Mouse (Mus musculus) CH12.LX (cell line): ENCODE measurements around the gene Mrps15. TPM values are rescaled to one million over a fixed set of nuclear protein-coding genes. Genes with fewer than 3 reads are reported as not detected.

Experiments used
- DNase-seq: peaks from one replicate; pipeline ENCODE4 v3.0.0-alpha.2; 2013; ENCODE audit errors: extremely low read depth
- H3K27ac ChIP-seq: 2 replicates; pipeline ENCODE4 v1.5.1; 2012; ENCODE audit warnings: low read depth, mild to moderate bottlenecking, control low read depth, moderate library complexity; ENCODE audit not compliant: insufficient read depth
- H3K27me3 ChIP-seq: replicated peaks from 2 replicates; pipeline ENCODE3; 2012; ENCODE audit warnings: inconsistent platforms
- H3K36me3 ChIP-seq, 2 experiments: replicated peaks in 1 of 2; 2 replicates each; pipeline versions ENCODE3 to v1.6.1; 2012; ENCODE audit warnings: inconsistent platforms in 1 of 2, low read length in 1 of 2, mild to moderate bottlenecking in 1 of 2, mixed read lengths in 1 of 2, moderate library complexity in 1 of 2; ENCODE audit not compliant: control insufficient read depth in 1 of 2, insufficient read depth in 1 of 2
- H3K4me1 ChIP-seq, 2 experiments: 2 replicates each; pipeline ENCODE4 v1.6.1; 2012; ENCODE audit warnings: inconsistent platforms in 1 of 2, moderate library complexity in 1 of 2; ENCODE audit not compliant: insufficient read depth in 2 of 2, control insufficient read depth in 1 of 2
- H3K4me2 ChIP-seq: 2 replicates; pipeline ENCODE4 v1.6.1; 2012; ENCODE audit warnings: low read depth, mild to moderate bottlenecking, control low read depth; ENCODE audit not compliant: poor library complexity, insufficient read depth, severe bottlenecking
- H3K4me3 ChIP-seq, 3 experiments: fragments of 150-350 bp in 1 of 3; sonication (generic) in 1 of 3; replicated peaks in 1 of 3; 2 replicates each; pipeline versions ENCODE3 to v1.5.1; 2011 to 2012; ENCODE audit warnings: low read depth in 2 of 3, low read length in 2 of 3, mild to moderate bottlenecking in 2 of 3, moderate library complexity in 2 of 3, control low read depth in 1 of 3, improper control_type of control experiment in 1 of 3, inconsistent platforms in 1 of 3, mixed read lengths in 1 of 3; ENCODE audit not compliant: poor library complexity in 1 of 3
- H3K79me2 ChIP-seq: replicated peaks from 2 replicates; pipeline ENCODE4 v1.6.1; 2012; ENCODE audit warnings: mild to moderate bottlenecking, moderate library complexity; ENCODE audit not compliant: control insufficient read depth, poor library complexity, insufficient read depth, severe bottlenecking; ENCODE audit errors: extremely low read depth
- H3K9ac ChIP-seq: 2 replicates; pipeline ENCODE4 v1.6.1; 2012; ENCODE audit warnings: low read depth, mild to moderate bottlenecking, control low read depth, moderate library complexity; ENCODE audit not compliant: insufficient read depth
- H3K9me3 ChIP-seq: replicated peaks from 2 replicates; pipeline ENCODE3; 2012; ENCODE audit warnings: low read length, inconsistent platforms, mixed read lengths
- CHD1 ChIP-seq: IDR thresholded peaks from 2 replicates; pipeline ENCODE4 v1.6.1; 2012; ENCODE audit warnings: low read depth, low read length, improper control_type of control experiment, inconsistent platforms
- CHD2 ChIP-seq: IDR thresholded peaks from 2 replicates; pipeline ENCODE4 v1.6.1; 2011; ENCODE audit warnings: low read length, improper control_type of control experiment
- CTCF ChIP-seq, 2 experiments: IDR thresholded peaks in 1 of 2; conservative IDR thresholded peaks in 1 of 2; 2 replicates each; pipeline ENCODE4 v1.5.1; 2011 to 2012; ENCODE audit warnings: low read depth in 2 of 2, low read length in 2 of 2, improper control_type of control experiment in 1 of 2, inconsistent platforms in 1 of 2, mild to moderate bottlenecking in 1 of 2, moderate library complexity in 1 of 2
- E2F4 ChIP-seq: IDR thresholded peaks from 2 replicates; pipeline ENCODE4 v1.6.1; 2011; ENCODE audit warnings: low read depth, low read length, improper control_type of control experiment; ENCODE audit not compliant: insufficient replicate concordance
- ELF1 ChIP-seq: IDR thresholded peaks from 2 replicates; pipeline ENCODE4 v1.6.1; 2014; ENCODE audit warnings: low read depth, mild to moderate bottlenecking, inconsistent platforms, low read length, improper control_type of control experiment
- GABPA ChIP-seq: IDR thresholded peaks from 2 replicates; pipeline ENCODE4 v1.6.1; 2012; ENCODE audit warnings: low read depth, low read length, improper control_type of control experiment, inconsistent platforms; ENCODE audit not compliant: insufficient replicate concordance
- IRF4 ChIP-seq: IDR thresholded peaks from 2 replicates; pipeline ENCODE4 v1.6.1; 2014; ENCODE audit warnings: low read depth, mild to moderate bottlenecking, inconsistent platforms, low read length, improper control_type of control experiment
- JUN ChIP-seq: IDR thresholded peaks from 2 replicates; pipeline ENCODE4 v1.6.1; 2011; ENCODE audit warnings: low read depth, mild to moderate bottlenecking, low read length, improper control_type of control experiment, moderate library complexity; ENCODE audit not compliant: insufficient read depth
- KAT2A ChIP-seq: IDR thresholded peaks from 2 replicates; pipeline ENCODE4 v1.6.1; 2012; ENCODE audit warnings: low read length, improper control_type of control experiment, inconsistent platforms; ENCODE audit not compliant: insufficient replicate concordance
- MAFK ChIP-seq: IDR thresholded peaks from 2 replicates; pipeline ENCODE4 v1.6.1; 2011; ENCODE audit warnings: low read length, improper control_type of control experiment; ENCODE audit not compliant: insufficient replicate concordance
- MAX ChIP-seq: IDR thresholded peaks from 2 replicates; pipeline ENCODE4 v1.6.1; 2011; ENCODE audit warnings: low read length, improper control_type of control experiment
- MAZ ChIP-seq: IDR thresholded peaks from 2 replicates; pipeline ENCODE4 v1.6.1; 2012; ENCODE audit warnings: low read depth, mild to moderate bottlenecking, inconsistent platforms, low read length, improper control_type of control experiment, moderate library complexity
- MXI1 ChIP-seq: IDR thresholded peaks from 2 replicates; pipeline ENCODE4 v1.6.1; 2011; ENCODE audit warnings: mild to moderate bottlenecking, low read depth, low read length, improper control_type of control experiment
- NELFE ChIP-seq: IDR thresholded peaks from 2 replicates; pipeline ENCODE4 v1.6.1; 2011; ENCODE audit warnings: low read depth, low read length, improper control_type of control experiment
- PAX5 ChIP-seq: IDR thresholded peaks from 2 replicates; pipeline ENCODE4 v1.6.1; 2012; ENCODE audit warnings: low read length, inconsistent platforms, mixed read lengths
- RAD21 ChIP-seq: IDR thresholded peaks from 2 replicates; pipeline ENCODE4 v1.6.1; 2011; ENCODE audit warnings: low read depth, mild to moderate bottlenecking, low read length, improper control_type of control experiment, moderate library complexity
- RCOR1 ChIP-seq: conservative IDR thresholded peaks from 2 replicates; pipeline ENCODE4 v1.6.1; 2012; ENCODE audit warnings: low read depth, mild to moderate bottlenecking, inconsistent platforms, low read length, improper control_type of control experiment
- SMC3 ChIP-seq: IDR thresholded peaks from 2 replicates; pipeline ENCODE4 v1.6.1; 2011; ENCODE audit warnings: low read depth, low read length, improper control_type of control experiment
- TCF12 ChIP-seq: IDR thresholded peaks from 2 replicates; pipeline ENCODE4 v1.6.1; 2014; ENCODE audit warnings: low read depth, mild to moderate bottlenecking, inconsistent platforms, low read length, improper control_type of control experiment
- USF2 ChIP-seq: conservative IDR thresholded peaks from 2 replicates; pipeline ENCODE4 v1.6.1; 2011; ENCODE audit warnings: low read depth, low read length, improper control_type of control experiment
- ZC3H11A ChIP-seq: IDR thresholded peaks from 2 replicates; pipeline ENCODE4 v1.6.1; 2012; ENCODE audit warnings: low read depth, mild to moderate bottlenecking, inconsistent platforms, low read length, improper control_type of control experiment
- ZKSCAN1 ChIP-seq: IDR thresholded peaks from 2 replicates; pipeline ENCODE4 v1.6.1; 2012; ENCODE audit warnings: low read depth, inconsistent platforms, low read length, improper control_type of control experiment, borderline replicate concordance
- ZNF384 ChIP-seq: IDR thresholded peaks from 2 replicates; pipeline ENCODE4 v1.6.1; 2012; ENCODE audit warnings: low read depth, low read length, improper control_type of control experiment, inconsistent platforms
- dilution Hi-C: fragments of 300-500 bp; cut with MboI; formaldehyde crosslinking; loops from 2 replicates; pipeline ENCODE4 v1.14.3; 2020; ENCODE audit warnings: low sequenced_read_pairs; ENCODE audit not compliant: extremely low pct_unique_long_range_greater_than_20kb, extremely low pct_ligation_motif_present
- in situ Hi-C: fragments of 300-500 bp; cut with MboI; formaldehyde crosslinking; loops from 3 replicates; pipeline ENCODE4 v1.14.3; 2019; ENCODE audit warnings: low sequenced_read_pairs, low pct_ligation_motif_present, low pct_unique_long_range_greater_than_20kb, mixed read lengths
- polyA plus RNA-seq: library from polyadenylated mRNA; unstranded; fragments of >175 nt; gene quantifications from 2 replicates; pipeline ENCODE4 v1.2.1, GENCODE M21; 2012; ENCODE audit warnings: low read depth; ENCODE audit not compliant: insufficient read length
- total RNA-seq, 2 experiments: library from RNA; depleted of rRNA; stranded (reverse); fragments of 300-350 nt in 1 of 2; fragments of >200 nt in 1 of 2; gene quantifications; 2 replicates each; pipeline ENCODE4 v1.2.3; 2012 to 2014

Mrps15 gene
- total and polyA plus RNA-seq, 3 experiments = 89.6 to 113 (median 102) TPM

DNA sequence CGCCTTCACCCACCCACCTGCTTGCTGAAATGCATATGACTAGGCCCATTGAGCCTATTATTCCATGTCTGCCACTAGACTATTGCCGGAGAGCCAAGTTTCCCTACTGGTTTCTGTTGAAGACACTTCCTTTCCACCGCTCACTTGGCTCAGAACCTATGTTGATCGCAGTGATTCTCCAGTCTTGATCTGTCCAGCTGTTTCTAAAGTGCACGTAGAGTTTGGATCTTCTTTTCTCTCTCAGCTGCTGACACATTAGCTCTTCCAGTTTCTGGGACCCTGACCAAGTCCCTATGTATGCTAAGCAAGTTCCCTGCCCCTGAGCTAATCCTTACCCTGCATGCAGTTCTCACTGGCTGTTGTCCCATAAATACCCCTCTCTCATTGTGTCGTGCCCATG, 31.1 kb downstream of the Mrps15 start:
- no peaks in the 10 kb centered on the region for H3K79me2 ChIP-seq
- H3K4me3 ChIP-seq = no peak overlapping the region
- H3K36me3 ChIP-seq = no peaks in the 10 kb centered on the region
- no peak for TF ChIP-seq RAD21
- TF ChIP-seq MAFK = no peak
- no peak for TF ChIP-seq MXI1
- TF ChIP-seq ELF1 = no peak
- TF ChIP-seq JUN = no peak
- TF ChIP-seq CHD2 = no peak
- TF ChIP-seq CTCF (conservative IDR thresholded peaks at IDR 0.05 in 1 of 2, IDR thresholded peaks at IDR 0.05 in 1 of 2; ENCODE audit: low read depth in 2 of 2, low read length in 2 of 2) = no peak
- TF ChIP-seq ZC3H11A = no peak
- TF ChIP-seq KAT2A = no peak
- no peak overlapping the region for H3K9ac ChIP-seq
- no peaks in the 10 kb centered on the region for H3K27me3 ChIP-seq
- no peak for DNase-seq
- dilution Hi-C loops = no loop called here
- in situ Hi-C loops = loop anchor here (5.0 kb wide), 1 partner anchor 34 kb away; no protein-coding TSS in a partner anchor
- no peaks in the 10 kb centered on the region for H3K9me3 ChIP-seq
- no peak overlapping the region for H3K4me2 ChIP-seq
- H3K4me1 ChIP-seq = peaks cover 0 to 4% of the 10 kb centered on the region in 2 experiments; a peak in 3 of 4 replicates
- H3K27ac ChIP-seq = no peak overlapping the region

DNA sequence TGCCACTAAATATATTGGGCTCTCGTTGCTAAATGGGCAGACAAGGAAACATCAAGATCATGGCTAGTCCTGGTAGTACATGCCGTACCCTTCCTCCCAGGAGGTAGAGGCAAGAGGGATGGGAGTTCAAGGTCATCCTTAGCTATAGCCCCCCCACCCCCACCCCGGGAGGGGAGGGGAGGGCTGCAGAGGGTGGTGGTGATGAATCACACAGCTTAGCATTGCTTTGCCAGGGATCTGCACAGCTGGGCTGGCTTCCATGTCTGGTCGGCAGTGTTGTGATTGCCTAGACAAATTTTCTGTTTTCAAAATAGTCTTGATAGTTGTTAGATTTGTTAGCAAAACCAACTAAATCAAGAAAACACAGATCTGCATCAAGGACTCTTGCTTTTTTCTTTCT, 32.5 kb downstream of the Mrps15 start:
- H3K4me3 ChIP-seq = no peak overlapping the region
- DNase-seq = no peak
- H3K9me3 ChIP-seq = no peaks in the 10 kb centered on the region
- H3K27me3 ChIP-seq = no peaks in the 10 kb centered on the region
- TF ChIP-seq GABPA (no peak), MAFK (no peak), TCF12 (no peak), MAX (no peak), ZKSCAN1 (no peak), RCOR1 (no peak), MXI1 (no peak), PAX5 (no peak), CHD2 (no peak), ZNF384 (no peak), E2F4 (no peak), CHD1 (no peak), IRF4 (no peak), MAZ (no peak), NELFE (no peak), KAT2A (no peak), USF2 (no peak), SMC3 (no peak)
- no peaks in the 10 kb centered on the region for H3K36me3 ChIP-seq
- H3K4me2 ChIP-seq = no peak overlapping the region
- H3K4me1 ChIP-seq = peaks cover 0 to 4% of the 10 kb centered on the region in 2 experiments; a peak in 3 of 4 replicates
- dilution Hi-C loops = no loop called here
- H3K9ac ChIP-seq = no peak overlapping the region
- no peaks in the 10 kb centered on the region for H3K79me2 ChIP-seq
- in situ Hi-C loops = loop anchor here (5.0 kb wide), 1 partner anchor 33 kb away; no protein-coding TSS in a partner anchor
- no peak overlapping the region for H3K27ac ChIP-seq
